Mouse (Mus musculus) cerebellum, postnatal 14 days (tissue): ENCODE measurements at regions not wholly inside any gene's neighbourhood (a gene's known extent, or its start where the extent isn't known, plus 50 kb on each side); places are given as distances from the start of the nearest gene placed in this dataset.

ENCODE experiments used
- DNase-seq, 2 experiments: peaks; one replicate each; pipeline ENCODE4 v3.0.0; 2021; ENCODE audit warnings: mixed read lengths in 2 of 2

DNA sequence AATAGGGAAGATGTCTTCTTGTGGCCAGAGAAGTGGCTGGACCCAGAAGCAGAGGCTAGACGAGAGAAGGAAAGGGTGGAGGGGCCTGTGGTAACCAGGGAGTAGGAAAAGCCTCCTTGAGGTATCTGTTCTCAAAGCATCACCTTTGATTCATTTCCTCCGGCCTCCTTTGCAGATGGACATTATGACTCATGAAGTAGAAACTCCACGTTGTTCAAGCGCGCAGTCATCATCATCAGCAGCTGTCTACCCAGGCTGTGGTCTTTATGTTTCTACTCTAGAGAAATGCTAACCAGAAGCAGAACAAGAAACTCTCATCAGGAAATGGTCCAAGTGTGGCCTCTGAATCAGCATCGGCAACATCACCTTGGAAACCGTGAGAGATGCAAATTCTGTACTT, 50.3 kb upstream of the Acpp start:
- no peak for DNase-seq
